Mouse (Mus musculus) small intestine, adult 2 months (tissue): ENCODE measurements around the gene Cuedc1. TPM values are rescaled to one million over a fixed set of nuclear protein-coding genes. Genes with fewer than 3 reads are reported as not detected.
"Not testable (repeated sequence)": the region's sequence is repeated elsewhere in the genome, so short reads cannot be mapped to it uniquely, and the experiment has no call there.

Experiments
- H3K27ac ChIP-seq: fragments of 200-500 bp; 2 replicates; pipeline ENCODE4 v1.5.1; 2012; ENCODE audit warnings: low read depth, low read length, control low read depth, inconsistent platforms; ENCODE audit not compliant: insufficient read depth
- H3K27me3 ChIP-seq: fragments of 200-500 bp; 2 replicates; pipeline ENCODE4 v1.6.1; 2012; ENCODE audit warnings: mild to moderate bottlenecking, moderate library complexity, low read length, inconsistent platforms; ENCODE audit not compliant: control insufficient read depth, insufficient read depth
- H3K36me3 ChIP-seq: fragments of 200-500 bp; 2 replicates; pipeline ENCODE4 v1.6.1; 2012; ENCODE audit warnings: mild to moderate bottlenecking, low read length, control low read depth, inconsistent platforms; ENCODE audit not compliant: control insufficient read depth, insufficient read depth
- H3K4me1 ChIP-seq: fragments of 200-500 bp; 2 replicates; pipeline ENCODE4 v1.6.1; 2012; ENCODE audit warnings: low read length, inconsistent platforms, mixed read lengths; ENCODE audit not compliant: control insufficient read depth, insufficient read depth, insufficient read length
- H3K4me3 ChIP-seq: fragments of 200-500 bp; 2 replicates; pipeline ENCODE4 v1.5.1; 2012; ENCODE audit warnings: low read depth, mild to moderate bottlenecking, control low read depth, inconsistent platforms, low read length, moderate library complexity
- CTCF ChIP-seq: fragments of 200-500 bp; IDR thresholded peaks from 2 replicates; pipeline ENCODE4 v1.5.1; 2012; ENCODE audit warnings: low read depth, mild to moderate bottlenecking, control low read depth, inconsistent platforms, low read length, moderate library complexity, mixed read lengths; ENCODE audit not compliant: insufficient replicate concordance, insufficient read length; ENCODE audit errors: extremely low read depth
- POLR2A ChIP-seq: fragments of 200-500 bp; IDR thresholded peaks from 2 replicates; pipeline ENCODE4 v1.6.1; 2012; ENCODE audit warnings: low read depth, mild to moderate bottlenecking, control low read depth, inconsistent platforms, low read length, moderate library complexity
- WGBS: fragments of 180-500 bp; shearing (Covaris S2); methylation state at CpG from one replicate; pipeline ENCODE4 v1.1.7; 2018; 5-methylcytosine and 5-hydroxymethylcytosine counted together
- polyA plus RNA-seq: library from polyadenylated mRNA; depleted of rRNA; stranded (reverse); fragments of >200 nt; gene quantifications from 2 replicates; pipeline ENCODE4 v1.2.3, GENCODE M21; 2012

Cuedc1 gene
- polyA plus RNA-seq, 1 experiment, result 13.3 TPM

DNA sequence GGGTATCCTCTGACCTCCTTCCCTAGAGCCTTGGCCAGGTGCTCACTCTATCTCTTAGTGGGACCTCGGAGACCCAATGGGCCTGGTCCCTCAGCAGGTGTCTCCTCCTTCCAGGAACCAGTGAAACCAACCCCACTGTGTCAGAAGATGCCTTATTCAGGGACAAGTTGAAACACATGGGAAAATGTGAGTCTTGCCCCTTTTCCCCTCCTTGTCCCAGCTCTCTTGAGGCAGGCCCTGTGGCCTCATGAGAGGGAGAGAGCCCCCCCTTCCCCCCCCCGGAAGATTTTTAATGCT is 89.0 kb downstream of the Cuedc1 start:
- H3K4me1 ChIP-seq, result peaks cover 2% of the 10 kb centered on the region; the same call in 1 of the 2 replicates
- H3K27ac ChIP-seq, result peak overlapping the region; percentile 31; the same call in 1 of the 2 replicates
- 53% methylated on average over 2 of the region's 2 CpGs for WGBS
- no peaks in the 10 kb centered on the region for H3K36me3 ChIP-seq
- TF ChIP-seq CTCF (no peak), POLR2A (no peak)
- no peaks in the 10 kb centered on the region for H3K27me3 ChIP-seq
- no peak overlapping the region for H3K4me3 ChIP-seq

- TF ChIP-seq CTCF (peak; percentile 85), POLR2A (no peak)
- H3K27me3 ChIP-seq, result 0 out of 2 replicates have a peak, but pooled peaks cover under 1% of the 10 kb centered on the region
- WGBS, result 11% methylated on average over 25 of the region's 25 CpGs
- peak overlapping the region; percentile 31 for H3K27ac ChIP-seq
- no peaks in the 10 kb centered on the region for H3K36me3 ChIP-seq
- H3K4me1 ChIP-seq, result peaks cover 2% of the 10 kb centered on the region; the same call in 1 of the 2 replicates
- peak overlapping the region; percentile 60 for H3K4me3 ChIP-seq
Measured at GRCm38 (mm10) chr11:88187417-88188133, 89.7 kb downstream of the Cuedc1 start.

GRCm38 (mm10) chr11:88188216-88188615 is 90.4 kb downstream of the Cuedc1 start:
- peaks cover 2% of the 10 kb centered on the region; the same call in 1 of the 2 replicates for H3K4me1 ChIP-seq
- peak overlapping the region; percentile 60 for H3K4me3 ChIP-seq
- 68% methylated on average over 8 of the region's 8 CpGs for WGBS
- peaks cover 7% of the 10 kb centered on the region for H3K27me3 ChIP-seq
- H3K36me3 ChIP-seq, result no peaks in the 10 kb centered on the region
- TF ChIP-seq CTCF (no peak), POLR2A (no peak)
- H3K27ac ChIP-seq, result peak overlapping the region; percentile 31

DNA sequence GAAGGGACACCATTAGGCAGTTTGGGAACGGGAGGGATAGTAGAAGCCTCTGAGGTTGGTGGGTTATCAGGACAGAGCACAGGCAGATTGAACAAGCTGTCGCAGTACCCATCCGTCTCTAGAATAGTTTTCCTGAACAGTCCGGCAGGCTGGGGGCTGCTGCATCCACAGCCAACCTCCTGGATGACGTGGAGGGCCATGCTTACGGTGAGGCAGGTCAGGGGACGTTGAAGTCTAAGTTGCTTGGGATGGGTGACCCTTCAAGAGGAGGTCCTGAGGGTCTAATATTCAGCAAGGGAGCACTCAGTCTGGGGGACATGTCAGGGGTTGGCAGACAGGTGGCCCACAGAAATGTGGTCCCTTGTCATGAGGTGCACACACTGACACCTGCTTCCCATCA is 90.8 kb downstream of the Cuedc1 start:
- Histone ChIP-seq H3K4me3 (no peak overlapping the region), H3K4me1 (peaks cover 6% of the 10 kb centered on the region), H3K27ac (no peak overlapping the region), H3K27me3 (peaks cover 11% of the 10 kb centered on the region), H3K36me3 (no peaks in the 10 kb centered on the region)
- WGBS, result 98% methylated on average over 7 of the region's 7 CpGs
- TF ChIP-seq POLR2A (no peak), CTCF (no peak)

DNA sequence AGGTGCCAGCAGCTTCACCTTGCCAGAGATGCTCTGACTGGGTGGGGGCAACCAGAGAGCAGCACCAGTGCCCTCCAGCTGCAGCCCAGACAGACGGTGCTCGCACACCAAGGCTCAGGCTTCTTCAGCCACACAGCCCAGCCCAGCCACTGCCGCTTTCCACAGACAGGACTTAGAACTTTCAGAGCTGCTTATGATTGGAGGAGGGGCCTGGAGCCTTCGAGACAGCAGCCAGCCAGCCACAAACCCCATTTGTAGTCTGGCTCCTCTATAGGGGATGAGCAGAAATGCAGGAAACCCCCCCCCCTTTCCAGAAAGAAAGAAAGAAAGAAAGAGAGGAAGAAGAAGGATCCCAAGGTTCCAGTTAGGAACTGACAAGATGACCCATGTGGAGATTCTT is 94.7 kb downstream of the Cuedc1 start:
- H3K27me3 ChIP-seq, result peaks cover 15% of the 10 kb centered on the region
- no peak overlapping the region for H3K27ac ChIP-seq
- WGBS, result 26% methylated on average over 4 of the region's 4 CpGs
- peaks cover 6% of the 10 kb centered on the region for H3K4me1 ChIP-seq
- H3K4me3 ChIP-seq, result no peak overlapping the region
- TF ChIP-seq CTCF (no peak), POLR2A (no peak)
- H3K36me3 ChIP-seq, result no peaks in the 10 kb centered on the region

DNA sequence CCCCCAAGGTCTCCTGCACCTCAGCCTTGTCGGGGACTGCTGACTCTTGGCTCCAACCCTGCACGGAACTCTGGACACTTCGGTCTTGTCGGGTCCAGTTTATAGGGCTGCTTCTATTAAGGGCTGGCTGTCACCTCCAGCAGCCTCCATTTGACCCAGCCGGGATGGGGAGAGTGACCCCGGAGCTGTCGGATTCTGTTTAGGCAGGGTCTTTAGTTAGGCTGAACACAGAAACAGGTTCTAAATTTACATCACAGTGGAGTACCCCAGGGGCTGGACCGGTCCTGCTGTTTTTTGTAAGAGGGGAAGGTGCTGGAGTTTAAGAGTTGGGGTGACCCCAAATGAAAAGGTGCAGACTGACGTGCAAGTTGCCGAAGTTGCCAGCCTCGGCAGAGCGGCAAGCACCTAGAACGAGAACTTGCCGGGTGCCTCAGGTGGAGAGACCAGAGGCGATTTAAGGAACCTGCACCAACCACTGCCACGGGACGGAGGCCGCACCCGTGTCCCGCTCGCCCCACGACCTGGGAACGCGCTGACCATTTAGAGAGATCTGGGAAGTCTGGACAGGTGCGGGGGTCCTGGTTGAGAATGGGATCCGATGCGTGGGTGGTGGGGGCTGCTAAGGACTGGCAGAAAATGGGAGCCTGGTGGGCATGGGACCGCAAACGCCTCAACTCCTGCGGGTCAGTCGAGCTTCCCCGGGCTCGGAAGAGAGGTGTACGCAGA is 95.4 kb downstream of the Cuedc1 start:
- 15% methylated on average over 34 of the region's 34 CpGs for WGBS
- peaks cover 6% of the 10 kb centered on the region for H3K4me1 ChIP-seq
- TF ChIP-seq POLR2A, result no peak
- no peak for TF ChIP-seq CTCF
- peak overlapping the region; percentile 39 for H3K4me3 ChIP-seq
- no peaks in the 10 kb centered on the region for H3K36me3 ChIP-seq
- peaks cover 15% of the 10 kb centered on the region for H3K27me3 ChIP-seq
- H3K27ac ChIP-seq, result no peak overlapping the region

GRCm38 (mm10) chr11:88193824-88194696 is 96.2 kb downstream of the Cuedc1 start:
- no peaks in the 10 kb centered on the region for H3K36me3 ChIP-seq
- WGBS, result 17% methylated on average over 29 of the region's 29 CpGs
- H3K27ac ChIP-seq, result no peak overlapping the region
- H3K4me1 ChIP-seq, result peaks cover 6% of the 10 kb centered on the region
- peaks cover 15% of the 10 kb centered on the region for H3K27me3 ChIP-seq
- H3K4me3 ChIP-seq, result peak overlapping the region; percentile 45
- TF ChIP-seq POLR2A (no peak), CTCF (0 out of 2 replicates have a peak, but pooled peaks have one; percentile 13)

DNA sequence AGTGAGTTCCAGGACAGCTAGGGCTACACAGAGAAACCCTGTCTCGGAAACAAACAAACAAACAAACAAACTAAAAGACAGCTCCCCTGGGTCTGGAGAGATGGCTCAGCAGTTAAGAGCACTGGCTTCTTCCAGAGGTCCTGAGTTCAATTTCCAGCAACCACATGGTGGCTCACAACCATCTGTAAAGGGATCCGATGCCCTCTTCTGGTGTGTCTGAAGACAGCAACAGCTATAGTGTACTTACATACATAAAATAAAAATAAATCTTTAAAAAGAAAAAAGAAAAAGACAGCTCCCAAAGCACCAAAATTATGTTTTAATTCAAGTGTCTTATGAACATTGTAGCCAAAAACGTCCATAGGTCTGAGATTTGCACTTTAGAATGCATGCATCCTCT is 97.8 kb downstream of the Cuedc1 start:
- WGBS, result 87% methylated on average over 3 of the region's 3 CpGs
- H3K36me3 ChIP-seq, H3K4me3 ChIP-seq, H3K27ac ChIP-seq, H3K4me1 ChIP-seq: not testable (repeated sequence)
- peaks cover 15% of the 10 kb centered on the region for H3K27me3 ChIP-seq
